Mouse (Mus musculus): ENCODE results near the gene Pde4dip. TPM values are rescaled to one million over a fixed set of nuclear protein-coding genes. Genes with fewer than 3 reads are reported as not detected.

The Pde4dip gene
- total and polyA plus RNA-seq, 2 experiments from 2014 or later: 47.6 to 93.6 TPM

DNA sequence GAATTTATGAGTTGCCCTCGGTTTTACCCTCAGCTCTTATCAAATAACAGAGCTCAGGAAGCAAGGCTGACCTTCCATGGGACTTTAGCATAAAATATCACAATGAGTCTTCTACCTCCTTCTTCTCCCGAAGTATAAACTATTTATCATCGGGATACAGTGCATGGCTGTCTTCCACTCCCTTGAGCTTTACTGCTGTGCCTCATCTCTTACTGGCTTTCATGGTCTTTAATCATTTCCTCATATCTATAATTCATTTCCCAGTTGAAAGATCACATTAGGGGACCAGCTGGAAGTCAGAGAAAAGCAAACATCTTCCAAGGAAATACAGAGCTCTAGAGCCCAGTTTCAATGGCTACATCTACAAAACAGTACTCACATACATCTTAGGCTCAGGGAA lies 239.5 kb downstream of the Pde4dip start:
- Histone ChIP-seq H3K9me3 (ENCODE audit: low read length) (no peaks in the 10 kb centered on the region), H3K27me3 (ENCODE audit: insufficient read depth, low read length) (no peaks in the 10 kb centered on the region), H3K27ac (ENCODE audit: low read depth, low read length) (no peak overlapping the region), H3K36me3 (ENCODE audit: insufficient read depth, low read length) (no peaks in the 10 kb centered on the region), H3K9ac (replicated peaks; ENCODE audit: low read length, poor library complexity, severe bottlenecking) (no peak overlapping the region), H3K4me1 (ENCODE audit: insufficient read depth, low read length) (no peaks in the 10 kb centered on the region), H3K4me3 (ENCODE audit: low read depth, low read length) (no peak overlapping the region), H3K4me2 (ENCODE audit: low read depth, low read length, poor library complexity, severe bottlenecking) (no peak overlapping the region)
- TF ChIP-seq CTCF (IDR thresholded peaks at IDR 0.05): no peak
- WGBS: 80% methylated on average over 3 of the region's 3 CpGs
- ATAC-seq (ENCODE audit: low FRiP score) (no peak), DNase-seq (ENCODE audit: low spot score) (no peak)

GRCm38 (mm10) chr3:97648518-97648917 lies 240.0 kb downstream of the Pde4dip start:
- Histone ChIP-seq H3K36me3 (ENCODE audit: insufficient read depth, low read length) (no peaks in the 10 kb centered on the region), H3K9me3 (ENCODE audit: low read length) (no peaks in the 10 kb centered on the region), H3K4me2 (ENCODE audit: low read depth, low read length, poor library complexity, severe bottlenecking) (no peak overlapping the region), H3K27me3 (ENCODE audit: insufficient read depth, low read length) (no peaks in the 10 kb centered on the region), H3K4me3 (ENCODE audit: low read depth, low read length) (no peak overlapping the region), H3K4me1 (ENCODE audit: insufficient read depth, low read length) (no peaks in the 10 kb centered on the region), H3K9ac (replicated peaks; ENCODE audit: low read length, poor library complexity, severe bottlenecking) (no peak overlapping the region), H3K27ac (ENCODE audit: low read depth, low read length) (no peak overlapping the region)
- ATAC-seq (ENCODE audit: low FRiP score): no peak
- no peak for DNase-seq (ENCODE audit: low spot score)
- no peak for TF ChIP-seq CTCF (IDR thresholded peaks at IDR 0.05)
- 44% methylated on average over 1 of the region's 1 CpGs for WGBS

DNA sequence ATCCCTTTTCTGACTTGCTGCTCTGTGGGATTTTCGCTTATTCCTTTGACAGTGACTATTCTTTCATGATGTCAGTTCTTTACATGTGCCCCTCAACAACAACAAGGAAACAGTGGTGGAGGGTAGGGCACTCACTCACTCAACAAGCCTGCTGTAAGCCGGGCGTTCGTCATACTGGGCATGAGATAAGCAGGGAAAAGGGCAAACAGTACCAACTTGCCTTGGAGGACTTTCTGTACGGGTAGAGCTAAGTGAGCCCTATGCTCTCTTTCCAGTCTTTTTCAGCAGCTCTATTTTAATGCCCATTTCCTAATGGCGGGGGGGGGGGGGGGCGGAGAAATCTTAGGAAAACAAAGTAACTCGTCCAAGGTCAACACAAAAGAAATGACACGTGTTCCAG lies 246.5 kb downstream of the Pde4dip start:
- Histone ChIP-seq H3K4me2 (ENCODE audit: low read depth, low read length, poor library complexity, severe bottlenecking) (no peak overlapping the region), H3K9ac (replicated peaks; ENCODE audit: low read length, poor library complexity, severe bottlenecking) (no peak overlapping the region), H3K36me3 (ENCODE audit: insufficient read depth, low read length) (no peaks in the 10 kb centered on the region), H3K27ac (ENCODE audit: low read depth, low read length) (no peak overlapping the region), H3K4me3 (ENCODE audit: low read depth, low read length) (no peak overlapping the region), H3K9me3 (ENCODE audit: low read length) (no peaks in the 10 kb centered on the region), H3K27me3 (ENCODE audit: insufficient read depth, low read length) (no peaks in the 10 kb centered on the region), H3K4me1 (ENCODE audit: insufficient read depth, low read length) (no peaks in the 10 kb centered on the region)
- WGBS: 89% methylated on average over 8 of the region's 9 CpGs
- TF ChIP-seq CTCF (IDR thresholded peaks at IDR 0.05): no peak
- DNase-seq (ENCODE audit: low spot score) (no peak), ATAC-seq (ENCODE audit: low FRiP score) (no peak)

DNA sequence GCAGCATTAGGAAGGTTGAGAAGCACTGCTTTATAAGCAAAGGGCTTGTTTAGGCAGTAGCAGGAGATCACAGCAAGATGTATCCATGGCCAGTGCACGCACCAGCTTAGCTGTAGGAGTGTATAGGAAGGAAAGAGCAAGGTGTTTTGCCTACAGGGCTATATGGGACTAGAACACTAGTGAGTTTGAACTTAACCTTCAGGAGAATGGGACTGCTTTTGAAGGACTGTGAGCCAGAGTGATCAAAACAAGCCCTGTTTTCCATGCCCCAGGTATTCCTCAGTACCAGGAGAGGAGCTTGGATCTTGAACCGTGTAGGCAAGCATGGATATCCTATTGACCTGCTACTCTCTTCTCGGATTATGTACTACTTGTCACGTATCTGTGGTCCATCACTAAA lies 247.1 kb downstream of the Pde4dip start:
- no peak overlapping the region for H3K4me2 ChIP-seq (ENCODE audit: low read depth, low read length, poor library complexity, severe bottlenecking)
- TF ChIP-seq CTCF (IDR thresholded peaks at IDR 0.05): no peak
- WGBS: 91% methylated on average over 4 of the region's 4 CpGs
- no peak overlapping the region for H3K4me3 ChIP-seq (ENCODE audit: low read depth, low read length)
- H3K9me3 ChIP-seq (ENCODE audit: low read length): no peaks in the 10 kb centered on the region
- ATAC-seq (ENCODE audit: low FRiP score) (no peak), DNase-seq (ENCODE audit: low spot score) (no peak)
- H3K27ac ChIP-seq (ENCODE audit: low read depth, low read length): no peak overlapping the region
- H3K27me3 ChIP-seq (ENCODE audit: insufficient read depth, low read length): no peaks in the 10 kb centered on the region
- H3K4me1 ChIP-seq (ENCODE audit: insufficient read depth, low read length): no peaks in the 10 kb centered on the region
- no peaks in the 10 kb centered on the region for H3K36me3 ChIP-seq (ENCODE audit: insufficient read depth, low read length)
- no peak overlapping the region for H3K9ac ChIP-seq (replicated peaks; ENCODE audit: low read length, poor library complexity, severe bottlenecking)

Small RNAs within 50 kb of the gene (microRNA-seq; reads per million reads assigned to microRNA genes)
- not detected for gene Mir7225 (ENCODE audit: borderline number of aligned reads)

Other genes starting within 250 kb of the Pde4dip start
- gene Prkab2, start 230.5 kb downstream of the Pde4dip start, total RNA-seq (2014; rRNA removed): 30.4 and 33.1 TPM in 2 replicates
- 17.6 and 18.1 TPM in 2 replicates for gene Prkab2, start 230.5 kb downstream of the Pde4dip start, polyA plus RNA-seq (2015; fragmentation: Nextera tagmentation; extraction: Ambion mirVana)
- gene Gm17651, start 214.0 kb downstream of the Pde4dip start, total RNA-seq (2014; rRNA removed): not detected in 2 replicates
- not detected in 2 replicates for gene Gm17651, start 214.0 kb downstream of the Pde4dip start, polyA plus RNA-seq (2015; fragmentation: Nextera tagmentation; extraction: Ambion mirVana)
- gene Sec22b, start 12.5 kb upstream of the Pde4dip start, total RNA-seq (2014; rRNA removed): 62.8 and 69.3 TPM in 2 replicates
- gene Sec22b, start 12.5 kb upstream of the Pde4dip start, polyA plus RNA-seq (2015; fragmentation: Nextera tagmentation; extraction: Ambion mirVana): 81.4 and 89.1 TPM in 2 replicates
- 22.8 and 33.5 TPM in 2 replicates for gene Notch2, start 124.8 kb upstream of the Pde4dip start, total RNA-seq (2014; rRNA removed)
- gene Notch2, start 124.8 kb upstream of the Pde4dip start, polyA plus RNA-seq (2015; fragmentation: Nextera tagmentation; extraction: Ambion mirVana): 5.4 and 6.1 TPM in 2 replicates

Measured in midbrain, postnatal 0 days (tissue).